Mouse (Mus musculus): ENCODE results near the gene Pafah2. TPM values are rescaled to one million over a fixed set of nuclear protein-coding genes. Genes with fewer than 3 reads are reported as not detected.
"Not testable (repeated sequence)": the region's sequence is repeated elsewhere in the genome, so short reads cannot be mapped to it uniquely, and the experiment has no call there.

Pafah2 gene
- total RNA-seq, 2 experiments from 2014 or later = 7.5 to 8.6 TPM

DNA sequence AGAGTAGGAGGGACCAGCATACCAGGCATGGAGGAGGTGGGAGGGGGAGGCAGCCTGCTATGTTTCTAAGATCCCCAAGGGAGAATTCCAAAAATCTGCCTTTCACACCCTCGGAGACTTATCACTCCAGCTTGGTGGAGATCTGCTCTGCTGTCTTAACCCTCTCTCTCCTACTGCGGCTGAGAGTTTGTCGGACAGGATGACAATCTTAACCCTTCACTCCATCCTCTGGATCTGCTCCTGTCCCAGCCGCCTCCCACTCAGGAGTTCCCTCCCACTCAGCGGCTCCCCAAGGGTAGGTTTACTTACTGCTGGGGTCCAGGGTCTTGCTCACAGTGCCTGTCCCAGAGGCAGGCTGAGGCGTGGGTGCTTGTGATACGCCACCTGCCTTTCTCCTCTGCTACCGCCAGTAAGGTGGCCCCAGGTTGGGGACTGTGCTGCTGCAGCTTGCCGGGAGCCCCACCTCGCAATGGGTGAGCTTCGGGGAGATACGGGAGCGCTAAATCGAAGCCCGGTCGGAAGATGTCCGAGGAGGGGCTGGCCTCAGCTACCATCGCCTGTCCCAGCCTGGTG lies 25.4 kb upstream of the Pafah2 start:
- intact Hi-C loops (cut with DNase I) = no loop called here
- DNase-seq = no peak

DNA sequence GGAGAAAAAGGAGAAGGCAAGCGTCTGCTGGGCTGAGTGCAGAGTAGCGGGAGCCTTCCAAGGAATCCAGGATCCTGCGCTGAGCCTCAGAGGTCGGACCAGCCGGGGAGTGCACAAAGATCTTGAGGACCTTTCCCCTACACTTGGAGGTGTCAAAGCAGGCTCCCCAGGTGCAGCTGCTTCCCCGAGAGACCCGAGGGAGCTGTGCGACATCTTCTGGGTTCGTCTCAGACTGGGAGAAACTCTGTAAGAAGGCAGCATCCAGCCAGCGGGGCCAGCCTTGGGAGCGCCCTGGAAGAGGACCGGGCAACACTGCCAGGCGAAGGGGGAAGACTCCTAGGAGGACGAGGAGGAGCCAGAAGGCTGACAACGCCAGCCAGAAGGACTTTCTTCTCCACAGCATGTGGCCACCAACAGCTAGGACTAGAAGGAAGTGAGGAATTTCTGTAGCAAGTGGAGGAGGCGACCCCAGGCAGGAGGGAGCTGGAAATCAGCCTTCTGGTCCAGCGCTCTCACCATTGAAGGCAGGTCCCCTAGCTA lies 24.7 kb upstream of the Pafah2 start:
- peak; percentile 14 to 15 for DNase-seq
- intact Hi-C loops (cut with DNase I) = no loop called here

- peak; percentile 75 to 81 for DNase-seq
- intact Hi-C loops (cut with DNase I) = no loop called here
Observed at GRCm38 (mm10) chr4:134372294-134372747, 23.8 kb upstream of the Pafah2 start.

GRCm38 (mm10) chr4:134373295-134373694 lies 22.8 kb upstream of the Pafah2 start:
- intact Hi-C loops (cut with DNase I) = no loop called here
- no peak for DNase-seq

- no peak for DNase-seq
- intact Hi-C loops (cut with DNase I) = no loop called here
Observed at GRCm38 (mm10) chr4:134374306-134374705, 21.8 kb upstream of the Pafah2 start.

- no peak for DNase-seq
- intact Hi-C loops (cut with DNase I) = no loop called here
Observed at GRCm38 (mm10) chr4:134378089-134378615, 18.0 kb upstream of the Pafah2 start.

GRCm38 (mm10) chr4:134379510-134379909 lies 16.6 kb upstream of the Pafah2 start:
- intact Hi-C loops (cut with DNase I) = no loop called here

GRCm38 (mm10) chr4:134383750-134384149 lies 12.4 kb upstream of the Pafah2 start, which contains the start of gene Extl1:
Extl1 (minus strand) TSS chr4:134383850.
- DNase-seq; intact Hi-C loops (cut with DNase I): not testable (repeated sequence)

More at GRCm38 (mm10) chr4:134379510-134379909, 16.6 kb upstream of the Pafah2 start:
- DNase-seq = no peak

- DNase-seq = no peak
- intact Hi-C loops (cut with DNase I) = loop anchor here (5.0 kb wide), 1 partner anchor 125 kb away; no protein-coding TSS in a partner anchor
Observed at GRCm38 (mm10) chr4:134387268-134387667, 8.9 kb upstream of the Pafah2 start.

DNA sequence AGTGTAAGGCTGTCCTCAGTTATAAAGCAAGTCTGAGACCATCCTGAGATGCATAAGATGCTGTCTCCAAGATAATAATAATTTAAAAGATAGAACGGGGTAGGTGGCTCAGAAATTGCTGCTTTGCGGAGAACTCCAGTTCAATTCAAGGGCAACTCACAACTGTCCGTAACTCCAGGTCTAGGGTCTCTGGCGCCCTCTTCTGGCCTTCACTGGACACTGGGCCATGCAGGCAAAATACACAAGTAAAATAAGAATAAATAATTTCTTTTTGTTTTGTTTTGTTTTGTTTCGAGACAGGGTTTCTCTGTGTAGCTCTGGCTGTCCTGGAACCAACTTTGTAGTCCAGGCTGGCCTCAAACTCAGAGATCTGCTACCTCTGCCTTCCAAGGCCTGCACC lies 7.7 kb upstream of the Pafah2 start:
- intact Hi-C loops (cut with DNase I) = loop anchor here (5.0 kb wide), 1 partner anchor 126 kb away; no protein-coding TSS in a partner anchor
- peak; percentile 70 to 83 for DNase-seq

GRCm38 (mm10) chr4:134391636-134392035 lies 4.5 kb upstream of the Pafah2 start:
- intact Hi-C loops (cut with DNase I) = no loop called here
- DNase-seq = no peak

GRCm38 (mm10) chr4:134392595-134392994 lies 3.5 kb upstream of the Pafah2 start:
- DNase-seq = no peak
- intact Hi-C loops (cut with DNase I) = no loop called here

DNA sequence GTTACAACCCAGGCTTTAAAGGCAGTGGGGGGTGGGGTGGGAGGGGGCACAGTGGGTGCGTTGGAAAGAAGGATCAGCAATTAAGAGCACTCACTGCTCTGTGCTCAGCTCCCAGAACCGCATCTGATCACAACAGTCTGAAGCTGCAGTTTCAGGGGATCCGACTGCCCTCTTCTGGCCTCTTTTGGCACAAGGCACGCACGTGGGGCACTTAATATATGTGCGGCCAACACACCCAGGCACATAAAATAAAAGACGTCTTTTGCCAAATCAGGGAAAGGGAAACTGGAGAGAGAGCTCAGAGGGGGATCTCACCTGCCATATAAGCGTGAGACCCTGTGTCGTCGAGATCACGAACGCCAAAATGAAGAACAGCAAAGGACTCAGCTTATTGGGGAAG lies 3.1 kb upstream of the Pafah2 start:
- intact Hi-C loops (cut with DNase I) = no loop called here
- DNase-seq = no peak

DNA sequence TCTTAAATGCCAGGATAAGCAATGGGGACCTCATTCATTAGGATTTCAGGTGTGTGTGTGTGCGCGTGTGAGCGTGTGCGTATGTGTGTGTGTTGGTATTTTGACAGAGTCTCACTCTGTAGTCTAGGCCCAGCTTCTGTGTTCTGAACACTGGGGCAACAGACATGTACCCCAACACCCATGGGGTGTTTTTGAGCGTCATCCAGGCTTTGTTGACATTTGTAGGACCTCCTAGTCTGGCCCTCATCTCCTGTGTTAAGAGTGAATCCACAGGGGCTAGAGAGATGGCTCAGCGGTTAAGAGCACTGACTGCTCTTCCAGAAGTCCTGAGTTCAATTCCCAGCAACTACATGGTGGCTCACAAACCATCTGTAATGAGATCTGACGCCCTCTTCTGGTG lies 978 bp upstream of the Pafah2 start:
- intact Hi-C loops (cut with DNase I) = loop anchor here (1.0 kb wide), 1 partner anchor 83 kb away; no protein-coding TSS in a partner anchor
- no peak for DNase-seq

- peak; percentile 71 to 82 for DNase-seq
Observed at GRCm38 (mm10) chr4:134397121-134397520, 1.0 kb downstream of the Pafah2 start.

DNA sequence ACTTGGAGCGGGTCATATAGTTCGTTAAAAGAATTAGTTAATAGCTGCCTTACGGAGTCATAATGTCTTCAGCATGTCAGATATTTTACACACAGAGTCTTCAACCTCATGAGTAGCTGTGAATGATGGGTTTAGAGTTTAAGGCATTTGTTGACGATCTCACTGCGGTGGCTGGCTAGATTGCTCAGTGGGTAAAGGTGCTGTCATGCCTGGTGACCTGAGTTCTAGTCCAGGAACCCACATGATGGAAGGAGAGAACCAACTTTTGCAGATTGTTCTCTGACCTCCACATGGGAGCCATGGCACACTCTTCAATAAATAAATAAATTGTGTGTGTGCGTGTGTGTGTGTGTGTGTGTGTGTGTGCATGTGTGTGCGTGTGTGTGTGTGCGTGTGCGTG lies 1.6 kb downstream of the Pafah2 start:
- intact Hi-C loops (cut with DNase I) = no loop called here
- no peak for DNase-seq

More at GRCm38 (mm10) chr4:134397121-134397520, 1.0 kb downstream of the Pafah2 start:
- intact Hi-C loops (cut with DNase I) = no loop called here

DNA sequence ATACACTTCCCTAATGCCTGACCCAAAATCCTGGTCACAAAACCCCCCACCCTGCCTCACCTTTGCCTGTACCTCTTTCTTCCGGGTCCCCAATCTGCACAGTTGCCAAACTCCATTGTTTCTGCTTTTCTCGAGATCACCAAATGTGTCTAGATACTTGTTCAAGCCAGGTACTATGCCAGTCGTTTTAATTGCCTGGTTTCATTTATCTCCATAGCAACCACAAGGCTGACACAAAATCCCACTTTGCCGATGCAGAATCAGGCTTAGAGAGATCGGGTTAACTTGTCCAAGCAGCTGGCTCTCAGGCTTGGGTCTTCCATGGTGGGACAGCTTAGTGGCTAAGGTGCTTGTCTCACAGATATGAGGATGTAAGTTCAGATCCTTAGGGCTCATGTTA lies 4.1 kb downstream of the Pafah2 start:
- DNase-seq = no peak
- intact Hi-C loops (cut with DNase I) = no loop called here

GRCm38 (mm10) chr4:134401181-134401661 lies 5.1 kb downstream of the Pafah2 start:
- intact Hi-C loops (cut with DNase I) = no loop called here

DNA sequence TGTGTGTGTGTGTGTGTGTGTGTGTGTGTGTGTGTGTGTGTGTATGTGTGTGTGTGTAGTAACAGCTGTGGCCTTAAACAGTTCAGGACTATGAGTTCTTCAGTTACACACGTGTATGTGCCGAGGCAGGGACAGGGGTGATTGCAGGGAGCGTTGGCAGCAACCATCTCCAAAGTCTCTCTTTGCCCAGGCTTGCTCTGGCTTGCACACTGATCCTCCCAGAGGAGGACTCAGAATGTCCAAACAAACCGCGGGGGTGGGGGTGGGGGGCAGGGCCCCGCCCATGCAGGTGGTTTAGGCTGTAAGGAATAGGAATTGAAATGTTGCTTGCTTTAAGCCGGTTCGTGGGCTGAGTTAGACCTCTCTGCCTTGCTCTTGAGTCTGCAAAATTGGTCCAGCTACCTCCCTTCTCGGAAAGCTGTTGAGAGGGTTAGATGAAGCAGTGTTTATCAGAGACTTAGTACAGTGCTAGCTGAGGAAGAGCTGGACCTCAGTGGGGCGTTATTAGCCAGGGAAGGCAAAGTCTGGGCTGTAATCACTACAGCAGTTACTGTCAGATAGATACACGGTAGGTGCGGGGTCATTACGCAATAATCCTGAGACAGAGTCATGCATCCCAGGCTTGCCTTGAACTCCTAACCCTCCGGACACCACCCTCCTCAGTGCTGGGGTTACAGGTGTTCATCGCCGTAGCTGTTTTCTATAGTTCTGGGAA lies 5.9 kb downstream of the Pafah2 start:
- DNase-seq = no peak
- intact Hi-C loops (cut with DNase I) = no loop called here

More at GRCm38 (mm10) chr4:134401181-134401661, 5.1 kb downstream of the Pafah2 start:
- DNase-seq = peak; percentile 69 to 73

DNA sequence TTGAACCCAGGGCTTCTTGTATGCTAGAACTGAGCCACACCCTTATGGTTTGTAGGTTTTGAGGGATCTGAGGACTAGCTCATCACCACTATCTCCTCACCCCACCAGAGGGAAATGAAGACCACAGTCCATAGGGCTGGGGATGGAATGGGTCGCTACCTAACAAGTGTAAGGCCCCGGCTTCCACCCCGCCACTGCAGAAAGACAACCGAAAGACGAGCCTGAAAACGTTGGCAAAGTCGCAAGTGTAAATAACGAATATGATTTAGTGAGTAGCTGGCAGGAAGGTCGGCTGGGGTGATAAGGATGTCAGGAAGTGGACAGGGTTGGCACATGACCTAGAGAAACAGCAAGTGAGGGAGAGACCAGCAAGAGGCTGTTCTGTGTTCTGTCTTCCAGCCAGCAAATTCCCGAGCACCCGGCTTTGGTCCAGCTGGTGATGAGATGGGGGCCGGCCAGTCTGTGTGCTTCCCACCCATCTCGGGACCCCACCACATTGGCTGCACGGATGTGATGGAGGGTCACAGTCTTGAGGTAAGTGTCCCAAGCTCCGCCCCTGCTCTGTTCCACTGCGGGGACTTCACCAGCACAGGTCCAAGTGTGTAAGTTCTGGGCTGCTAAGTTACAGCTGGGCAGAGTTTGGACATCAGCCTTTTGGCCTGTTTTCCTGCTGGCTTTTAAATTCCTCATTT lies 6.6 kb downstream of the Pafah2 start:
- DNase-seq = peak; percentile 64 to 77
- intact Hi-C loops (cut with DNase I) = no loop called here
